ENCODE assay signal across 8 mouse cellular contexts in genomic region chr5:149636075-149636920, GRCm38 (mm10). TPM values are rescaled to one million over a fixed set of nuclear protein-coding genes. Genes with fewer than 3 reads are reported as not detected.
DNase-seq lines count a peak whose midpoint lies in the region; ATAC-seq lines count a peak whose summit lies in the region.

TSS of gene Hsph1 (minus strand) at chr5:149636376.

- under 1% methylated on average over 58 of the region's 60 CpGs for WGBS in heart, embryonic 13.5 days
- WGBS in liver, embryonic 12.5 days (ENCODE audit: insufficient replicate concordance) = under 1% methylated on average over 60 of the region's 60 CpGs
- WGBS in stomach, embryonic 15.5 days = under 1% methylated on average over 60 of the region's 60 CpGs

- H3K9me3 ChIP-seq in heart, embryonic 13.5 days = no peaks in the 10 kb centered on the region
- H3K9me3 ChIP-seq in liver, embryonic 12.5 days (replicated peaks) = no peaks in the 10 kb centered on the region
- H3K9me3 ChIP-seq in stomach, embryonic 15.5 days = no peaks in the 10 kb centered on the region

- H3K27me3 ChIP-seq in heart, embryonic 13.5 days (replicated peaks) = no peaks in the 10 kb centered on the region
- H3K27me3 ChIP-seq in liver, embryonic 12.5 days (replicated peaks) = no peaks in the 10 kb centered on the region
- H3K27me3 ChIP-seq in stomach, embryonic 15.5 days (replicated peaks) = no peaks in the 10 kb centered on the region

- peak within 1 kb of the TSS; percentile 94 for H3K4me2 ChIP-seq in heart, embryonic 13.5 days
- peak within 1 kb of the TSS; percentile 93 for H3K4me2 ChIP-seq in liver, embryonic 12.5 days
- peak within 1 kb of the TSS; percentile 79 for H3K4me2 ChIP-seq in stomach, embryonic 15.5 days

- DNase-seq in CD4-positive, CD25-positive, alpha-beta regulatory T cell, adult 2 months (ENCODE audit: low read depth, low spot score) = peak; percentile 99
- peak; percentile 87 for DNase-seq in fat pad, adult 2 months (ENCODE audit: extremely low read depth, low read depth, low spot score)
- peak; percentile 98 for DNase-seq in kidney, postnatal 10 days
- DNase-seq in natural killer cell, adult 2 months (ENCODE audit: low spot score in 2 of 2) = peak; percentile 97

- H3K9ac ChIP-seq in heart, embryonic 13.5 days = peak within 1 kb of the TSS; percentile 91
- H3K9ac ChIP-seq in liver, embryonic 12.5 days = peak within 1 kb of the TSS; percentile 86
- peak within 1 kb of the TSS; percentile 69 for H3K9ac ChIP-seq in stomach, embryonic 15.5 days

- H3K36me3 ChIP-seq in heart, embryonic 13.5 days = peaks cover 21% of the 10 kb centered on the region
- H3K36me3 ChIP-seq in liver, embryonic 12.5 days = peaks cover 27% of the 10 kb centered on the region
- peaks cover 8% of the 10 kb centered on the region for H3K36me3 ChIP-seq in stomach, embryonic 15.5 days

- peak within 1 kb of the TSS; percentile 85 for H3K27ac ChIP-seq in brown adipose tissue, adult 24 weeks (replicated peaks; ENCODE audit: low read depth, low read length)
- H3K27ac ChIP-seq in heart, embryonic 13.5 days (replicated peaks) = peak within 1 kb of the TSS; percentile 81
- peak within 1 kb of the TSS; percentile 90 for H3K27ac ChIP-seq in liver, embryonic 12.5 days
- peak within 1 kb of the TSS; percentile 93 for H3K27ac ChIP-seq in stomach, embryonic 15.5 days

- peaks cover 3% of the 10 kb centered on the region; the same call in 1 of the 2 replicates for H3K4me1 ChIP-seq in brown adipose tissue, adult 24 weeks (ENCODE audit: control insufficient read depth, insufficient read depth, insufficient read length, low read length)
- H3K4me1 ChIP-seq in heart, embryonic 13.5 days = peaks cover 17% of the 10 kb centered on the region
- H3K4me1 ChIP-seq in liver, embryonic 12.5 days = peaks cover 35% of the 10 kb centered on the region
- peaks cover 10% of the 10 kb centered on the region; the same call in 1 of the 2 replicates for H3K4me1 ChIP-seq in stomach, embryonic 15.5 days

- peak; percentile 97 for ATAC-seq in heart, embryonic 13.5 days (ENCODE audit: extremely low read depth, insufficient number of reproducible peaks, low FRiP score, low TSS enrichment)
- peak; percentile 97 for ATAC-seq in liver, embryonic 12.5 days
- ATAC-seq in stomach, embryonic 15.5 days (ENCODE audit: insufficient read depth, low FRiP score, low read depth) = peak; percentile 98

- H3K4me3 ChIP-seq in brown adipose tissue, adult 24 weeks (ENCODE audit: insufficient read depth, low read depth, low read length) = peak within 1 kb of the TSS; percentile 80
- peak within 1 kb of the TSS; percentile 86 for H3K4me3 ChIP-seq in heart, embryonic 13.5 days
- H3K4me3 ChIP-seq in liver, embryonic 12.5 days = peak within 1 kb of the TSS; percentile 88
- H3K4me3 ChIP-seq in stomach, embryonic 15.5 days (replicated peaks) = peak within 1 kb of the TSS; percentile 81

RNA-seq across cellular contexts. Expression of gene Hsph1, which starts in this region (rescaled TPM):
- 40.2 and 143 TPM in 2 replicates for polyA plus RNA-seq in brown adipose tissue, adult 24 weeks (2012; ENCODE audit: insufficient read depth, insufficient read length, missing spikeins)
- 30.1 and 30.7 TPM in 2 replicates for polyA plus RNA-seq in heart, embryonic 13.5 days (2015; fragmentation: Nextera tagmentation; extraction: Ambion mirVana)
- polyA plus RNA-seq in liver, embryonic 12.5 days (2016; fragmentation: Nextera tagmentation; extraction: Ambion mirVana) = 69.5 and 76.4 TPM in 2 replicates
- 52.2 and 54.1 TPM in 2 replicates for polyA plus RNA-seq in stomach, embryonic 15.5 days (2015; fragmentation: Nextera tagmentation; extraction: Ambion mirVana)

Comparison
In these comparisons a context has a peak if more than half of its experiments do, and no peak if none do; other contexts are left out.
1. Peak in every context shown above with its lines: DNase-seq, ATAC-seq, H3K4me3 ChIP-seq and H3K27ac ChIP-seq.